Mouse (Mus musculus): ENCODE data around the gene Gpr83. TPM values are rescaled to one million over a fixed set of nuclear protein-coding genes. Genes with fewer than 3 reads are reported as not detected.

Gene Gpr83
- polyA plus RNA-seq, 2 experiments, result not detected

GRCm38 (mm10) chr9:14835335-14836075, 24.5 kb upstream of the Gpr83 start:
- no peaks in the 10 kb centered on the region for H3K27me3 ChIP-seq (ENCODE audit: control insufficient read depth, insufficient read depth, low read length)
- no peak for TF ChIP-seq CTCF (IDR thresholded peaks at IDR 0.05; ENCODE audit: low read depth)
- no peak for TF ChIP-seq EP300 (IDR thresholded peaks at IDR 0.05; ENCODE audit: low read depth)

GRCm38 (mm10) chr9:14839527-14839926, 20.5 kb upstream of the Gpr83 start:
- Histone ChIP-seq H3K4me3 (ENCODE audit: insufficient read depth in 1 of 2, low read depth in 2 of 2, low read length in 2 of 2) (no peak overlapping the region), H3K27ac (no peak overlapping the region), H3K27me3 (ENCODE audit: control insufficient read depth, insufficient read depth, low read length) (no peaks in the 10 kb centered on the region), H3K36me3 (replicated peaks; ENCODE audit: control insufficient read depth, insufficient read depth, low read depth) (peaks cover 2% of the 10 kb centered on the region; the same call in 1 of the 2 replicates), H3K9ac (replicated peaks) (no peak overlapping the region), H3K4me1 (replicated peaks; ENCODE audit: control insufficient read depth in 2 of 2, insufficient read depth in 2 of 2, low read length in 1 of 2) (no peaks in the 10 kb centered on the region), H3K9me3 (ENCODE audit: control insufficient read depth, low read length) (no peaks in the 10 kb centered on the region), H3K4me2 (ENCODE audit: low read depth) (no peak overlapping the region)
- 66% methylated on average over 7 of the region's 7 CpGs for WGBS (ENCODE audit: insufficient replicate concordance)
- ATAC-seq (ENCODE audit: insufficient read depth) (no peak), DNase-seq (ENCODE audit: low read depth in 3 of 3, low spot score in 3 of 3) (no peak)
- TF ChIP-seq CTCF (IDR thresholded peaks at IDR 0.05; ENCODE audit: low read depth) (no peak), EP300 (IDR thresholded peaks at IDR 0.05; ENCODE audit: low read depth) (no peak)

More at GRCm38 (mm10) chr9:14835335-14836075, 24.5 kb upstream of the Gpr83 start:
- Histone ChIP-seq H3K27ac (no peak overlapping the region), H3K4me3 (ENCODE audit: insufficient read depth in 1 of 2, low read depth in 2 of 2, low read length in 2 of 2) (no peak overlapping the region), H3K9me3 (ENCODE audit: control insufficient read depth, low read length) (no peaks in the 10 kb centered on the region), H3K9ac (replicated peaks) (no peak overlapping the region), H3K4me2 (ENCODE audit: low read depth) (no peak overlapping the region), H3K36me3 (replicated peaks; ENCODE audit: control insufficient read depth, insufficient read depth, low read depth) (peaks cover 29% of the 10 kb centered on the region), H3K4me1 (replicated peaks; ENCODE audit: control insufficient read depth in 2 of 2, insufficient read depth in 2 of 2, low read length in 1 of 2) (no peaks in the 10 kb centered on the region)
- 76% methylated on average over 6 of the region's 6 CpGs for WGBS (ENCODE audit: insufficient replicate concordance)
- peak in 1 of 3 experiments; percentile 7 for DNase-seq (ENCODE audit: low read depth in 3 of 3, low spot score in 3 of 3)
- 0 out of 2 replicates have a peak, but pooled peaks have one; percentile 8 for ATAC-seq (ENCODE audit: insufficient read depth)

GRCm38 (mm10) chr9:14839970-14840369, 20.0 kb upstream of the Gpr83 start:
- H3K4me3 ChIP-seq (ENCODE audit: insufficient read depth in 1 of 2, low read depth in 2 of 2, low read length in 2 of 2), result no peak overlapping the region
- no peaks in the 10 kb centered on the region; the same call in 1 of the 2 replicates for H3K36me3 ChIP-seq (replicated peaks; ENCODE audit: control insufficient read depth, insufficient read depth, low read depth)
- H3K27ac ChIP-seq, result no peak overlapping the region
- TF ChIP-seq EP300 (IDR thresholded peaks at IDR 0.05; ENCODE audit: low read depth), result no peak
- TF ChIP-seq CTCF (IDR thresholded peaks at IDR 0.05; ENCODE audit: low read depth), result no peak
- DNase-seq (ENCODE audit: low read depth in 3 of 3, low spot score in 3 of 3), result no peak
- no peak overlapping the region for H3K4me2 ChIP-seq (ENCODE audit: low read depth)
- H3K4me1 ChIP-seq (replicated peaks; ENCODE audit: control insufficient read depth in 2 of 2, insufficient read depth in 2 of 2, low read length in 1 of 2), result no peaks in the 10 kb centered on the region
- no peak for ATAC-seq (ENCODE audit: insufficient read depth)
- H3K9ac ChIP-seq (replicated peaks), result no peak overlapping the region
- H3K9me3 ChIP-seq (ENCODE audit: control insufficient read depth, low read length), result no peaks in the 10 kb centered on the region
- 81% methylated on average over 5 of the region's 5 CpGs for WGBS (ENCODE audit: insufficient replicate concordance)
- H3K27me3 ChIP-seq (ENCODE audit: control insufficient read depth, insufficient read depth, low read length), result no peaks in the 10 kb centered on the region

GRCm38 (mm10) chr9:14841878-14842761, 17.9 kb upstream of the Gpr83 start:
- ATAC-seq (ENCODE audit: insufficient read depth) (no peak), DNase-seq (ENCODE audit: low read depth in 3 of 3, low spot score in 3 of 3) (no peak)
- Histone ChIP-seq H3K27ac (no peak overlapping the region), H3K27me3 (ENCODE audit: control insufficient read depth, insufficient read depth, low read length) (no peaks in the 10 kb centered on the region), H3K9me3 (ENCODE audit: control insufficient read depth, low read length) (no peaks in the 10 kb centered on the region), H3K4me2 (ENCODE audit: low read depth) (no peak overlapping the region), H3K4me1 (replicated peaks; ENCODE audit: control insufficient read depth in 2 of 2, insufficient read depth in 2 of 2, low read length in 1 of 2) (no peaks in the 10 kb centered on the region), H3K36me3 (replicated peaks; ENCODE audit: control insufficient read depth, insufficient read depth, low read depth) (no peaks in the 10 kb centered on the region), H3K4me3 (ENCODE audit: insufficient read depth in 1 of 2, low read depth in 2 of 2, low read length in 2 of 2) (no peak overlapping the region), H3K9ac (replicated peaks) (no peak overlapping the region)
- 73% methylated on average over 10 of the region's 10 CpGs for WGBS (ENCODE audit: insufficient replicate concordance)
- TF ChIP-seq CTCF (IDR thresholded peaks at IDR 0.05; ENCODE audit: low read depth) (no peak), EP300 (IDR thresholded peaks at IDR 0.05; ENCODE audit: low read depth) (no peak)
